Mouse (Mus musculus): ENCODE data around the gene Atg14. TPM values are rescaled to one million over a fixed set of nuclear protein-coding genes. Genes with fewer than 3 reads are reported as not detected.

Gene Atg14
- polyA plus RNA-seq, 1 experiment: 14.0 TPM

DNA sequence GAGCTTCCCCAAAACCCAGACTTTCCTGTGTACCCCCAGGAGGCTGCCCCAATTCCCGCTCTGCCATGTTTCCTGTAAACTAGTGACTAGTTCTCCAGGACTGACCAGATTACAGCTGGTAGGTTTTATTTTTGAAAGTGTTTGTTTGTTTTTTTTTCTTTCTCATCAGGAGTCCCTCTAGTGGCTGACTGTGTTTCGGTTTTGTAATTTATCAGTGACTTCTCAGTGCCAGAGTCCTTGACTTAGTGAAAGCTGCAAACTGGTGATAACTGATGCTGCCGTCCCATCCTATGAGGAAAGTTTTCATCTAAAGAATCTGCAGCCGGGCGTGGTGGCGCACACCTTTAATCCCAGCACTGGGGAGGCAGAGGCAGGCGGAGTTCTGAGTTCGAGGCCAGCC, 54.8 kb downstream of the Atg14 start:
- H3K4me1 ChIP-seq (ENCODE audit: control insufficient read depth, insufficient read depth, low read length): peaks cover 50% of the 10 kb centered on the region
- no peak overlapping the region for H3K4me3 ChIP-seq (ENCODE audit: insufficient read depth, low read length)
- peak overlapping the region; percentile 64 for H3K27ac ChIP-seq (ENCODE audit: insufficient read depth, low read depth, low read length)
- TF ChIP-seq POLR2A (IDR thresholded peaks at IDR 0.05; ENCODE audit: borderline replicate concordance, low read depth, low read length) (no peak), CTCF (IDR thresholded peaks at IDR 0.05; ENCODE audit: low read depth, low read length) (peak; percentile 32; the same call in 1 of the 2 replicates)

DNA sequence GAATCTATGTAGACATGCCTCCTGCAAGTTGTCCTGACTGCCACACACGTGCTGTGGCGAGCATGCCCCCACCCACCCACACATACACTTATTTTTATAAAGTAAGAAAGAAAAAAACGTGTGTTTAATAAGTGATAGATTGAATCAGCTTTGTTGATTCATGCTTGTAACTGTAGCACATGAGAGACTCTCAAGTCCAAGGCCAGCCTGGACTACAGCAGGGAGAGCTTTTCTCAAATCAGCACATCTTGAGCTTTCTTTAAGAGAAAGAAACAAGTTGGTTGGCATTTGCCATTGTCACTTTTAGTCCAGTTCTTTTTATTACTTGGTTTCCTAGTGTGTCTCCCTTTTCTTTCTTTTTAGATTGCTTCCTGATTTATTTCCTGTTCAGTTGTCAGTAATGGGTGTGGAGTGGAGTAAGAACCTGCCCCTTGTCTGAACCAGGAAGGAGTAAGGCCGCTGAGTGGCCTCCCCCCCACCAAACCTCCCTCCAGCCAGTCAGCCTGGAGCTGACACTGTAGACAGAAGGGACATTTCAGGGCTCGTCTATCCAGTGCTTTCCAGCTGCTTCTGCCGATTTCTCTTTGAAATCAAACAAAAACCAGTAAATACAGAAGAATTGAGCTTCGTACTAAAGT, 55.5 kb downstream of the Atg14 start:
- no peak for TF ChIP-seq POLR2A (IDR thresholded peaks at IDR 0.05; ENCODE audit: borderline replicate concordance, low read depth, low read length)
- TF ChIP-seq CTCF (IDR thresholded peaks at IDR 0.05; ENCODE audit: low read depth, low read length): no peak
- Histone ChIP-seq H3K4me1 (ENCODE audit: control insufficient read depth, insufficient read depth, low read length) (peaks cover 52% of the 10 kb centered on the region), H3K27ac (ENCODE audit: insufficient read depth, low read depth, low read length) (peak overlapping the region; percentile 74), H3K4me3 (ENCODE audit: insufficient read depth, low read length) (peak overlapping the region; percentile 9; the same call in 1 of the 2 replicates)

DNA sequence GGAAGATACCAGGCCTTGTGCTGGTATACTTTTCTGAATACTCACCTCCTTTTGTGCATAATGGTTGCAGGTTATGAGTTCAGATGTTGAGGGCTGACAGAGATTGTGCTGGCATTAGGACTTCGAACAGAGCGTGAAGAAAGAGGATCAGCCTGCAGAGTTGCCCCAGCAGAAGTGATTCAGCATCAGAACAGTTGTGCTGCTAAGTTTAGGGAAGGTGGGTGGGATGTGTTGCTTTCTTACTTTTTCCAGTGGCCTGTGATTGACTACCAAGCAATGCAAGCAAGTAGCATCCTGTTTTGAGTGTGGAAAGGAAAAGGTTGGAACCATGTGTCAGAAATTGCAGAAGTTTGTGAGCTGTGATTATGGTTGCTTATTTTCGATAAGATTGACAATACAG, 56.8 kb downstream of the Atg14 start:
- Histone ChIP-seq H3K4me3 (ENCODE audit: insufficient read depth, low read length) (no peak overlapping the region), H3K27ac (ENCODE audit: insufficient read depth, low read depth, low read length) (peak overlapping the region; percentile 19; the same call in 1 of the 2 replicates), H3K4me1 (ENCODE audit: control insufficient read depth, insufficient read depth, low read length) (peaks cover 45% of the 10 kb centered on the region)
- TF ChIP-seq CTCF (IDR thresholded peaks at IDR 0.05; ENCODE audit: low read depth, low read length) (no peak), POLR2A (IDR thresholded peaks at IDR 0.05; ENCODE audit: borderline replicate concordance, low read depth, low read length) (no peak)

DNA sequence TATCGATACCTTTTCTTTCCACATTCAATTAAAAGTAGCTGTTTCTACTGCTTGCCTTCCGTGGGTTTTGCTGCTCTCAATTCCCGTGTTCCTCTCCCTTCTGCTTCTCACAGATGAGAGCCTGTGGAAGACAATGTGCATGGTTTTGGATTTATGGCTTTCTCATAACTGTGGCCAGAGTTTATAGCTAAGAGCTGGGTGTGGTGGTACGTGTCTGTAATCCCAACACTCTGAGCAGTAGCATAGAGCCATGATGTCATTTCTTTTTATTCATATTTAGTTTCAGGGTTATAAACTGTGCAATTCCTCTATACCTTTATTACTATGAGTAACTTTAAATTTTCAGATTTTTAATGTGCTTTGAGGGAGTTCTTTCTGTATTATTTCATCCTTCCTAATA, 60.2 kb downstream of the Atg14 start:
- no peak overlapping the region for H3K27ac ChIP-seq (ENCODE audit: insufficient read depth, low read depth, low read length)
- TF ChIP-seq CTCF (IDR thresholded peaks at IDR 0.05; ENCODE audit: low read depth, low read length) (no peak), POLR2A (IDR thresholded peaks at IDR 0.05; ENCODE audit: borderline replicate concordance, low read depth, low read length) (no peak)

DNA sequence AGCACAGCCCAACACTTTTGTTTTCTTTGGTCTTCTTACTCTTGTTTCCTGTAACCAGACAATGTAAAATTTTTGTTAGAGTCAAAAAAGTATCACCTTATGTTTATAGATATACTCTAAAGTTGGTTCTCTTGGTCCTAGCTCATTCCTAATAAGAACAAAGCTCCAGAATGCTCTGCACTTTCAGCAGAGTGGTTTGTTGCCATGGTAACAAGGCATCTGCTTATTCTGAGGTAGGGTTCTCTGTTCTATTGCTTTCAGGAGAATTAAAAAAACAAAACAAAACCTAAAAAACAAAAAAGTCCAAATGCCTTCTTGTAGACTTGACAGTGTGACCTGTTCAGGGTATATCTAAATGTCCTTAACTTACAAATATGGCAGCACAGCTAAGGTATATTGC, 62.4 kb downstream of the Atg14 start:
- Histone ChIP-seq H3K27ac (ENCODE audit: insufficient read depth, low read depth, low read length) (no peak overlapping the region), H3K4me3 (ENCODE audit: insufficient read depth, low read length) (no peak overlapping the region), H3K4me1 (ENCODE audit: control insufficient read depth, insufficient read depth, low read length) (peaks cover 31% of the 10 kb centered on the region)
- TF ChIP-seq CTCF (IDR thresholded peaks at IDR 0.05; ENCODE audit: low read depth, low read length) (no peak), POLR2A (IDR thresholded peaks at IDR 0.05; ENCODE audit: borderline replicate concordance, low read depth, low read length) (no peak)

More for the DNA sequence above, 60.2 kb downstream of the Atg14 start:
- Histone ChIP-seq H3K4me1 (ENCODE audit: control insufficient read depth, insufficient read depth, low read length) (peaks cover 40% of the 10 kb centered on the region), H3K4me3 (ENCODE audit: insufficient read depth, low read length) (no peak overlapping the region)

DNA sequence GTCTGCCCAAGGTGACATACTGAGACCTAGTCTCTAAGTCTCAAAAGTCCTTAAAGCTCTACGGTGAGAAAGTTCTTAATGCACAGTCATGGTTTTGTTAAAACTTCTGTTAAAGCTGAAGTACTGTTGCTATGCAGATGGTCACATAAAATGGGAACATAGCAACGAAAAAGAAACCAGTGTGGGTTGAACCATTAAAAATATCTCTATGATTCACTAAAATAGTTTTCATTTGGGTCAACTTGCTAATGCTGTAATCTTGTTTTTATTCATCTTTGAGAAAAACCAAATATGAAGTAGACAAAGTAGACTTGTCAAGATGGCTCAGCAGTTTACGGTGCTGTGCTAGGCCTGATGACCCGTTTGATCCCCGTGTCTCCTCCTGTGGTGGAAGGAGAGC, 63.8 kb downstream of the Atg14 start:
- no peak overlapping the region for H3K27ac ChIP-seq (ENCODE audit: insufficient read depth, low read depth, low read length)
- peaks cover 29% of the 10 kb centered on the region for H3K4me1 ChIP-seq (ENCODE audit: control insufficient read depth, insufficient read depth, low read length)
- no peak for TF ChIP-seq POLR2A (IDR thresholded peaks at IDR 0.05; ENCODE audit: borderline replicate concordance, low read depth, low read length)
- no peak for TF ChIP-seq CTCF (IDR thresholded peaks at IDR 0.05; ENCODE audit: low read depth, low read length)
- H3K4me3 ChIP-seq (ENCODE audit: insufficient read depth, low read length): no peak overlapping the region

DNA sequence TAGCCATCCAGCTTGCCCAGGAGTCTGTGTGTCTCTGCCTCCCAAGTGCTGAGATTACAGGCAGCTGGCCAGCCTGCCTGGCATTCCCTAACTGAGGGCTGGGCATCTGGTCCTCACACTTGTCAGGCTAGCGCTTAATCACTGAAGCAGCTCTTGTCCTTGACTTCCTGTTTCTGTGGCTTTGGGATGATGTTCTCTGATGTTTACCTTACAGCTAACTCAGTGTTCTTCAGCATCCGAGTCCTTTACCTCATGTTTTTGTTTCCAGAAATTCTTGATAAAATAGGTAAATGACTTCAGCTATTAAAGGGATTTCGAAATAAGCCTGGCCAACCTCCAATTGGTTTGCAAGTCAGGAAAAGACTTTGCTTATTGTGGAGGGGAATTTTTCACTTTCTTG, 66.4 kb downstream of the Atg14 start:
- Histone ChIP-seq H3K4me3 (ENCODE audit: insufficient read depth, low read length) (no peak overlapping the region), H3K27ac (ENCODE audit: insufficient read depth, low read depth, low read length) (no peak overlapping the region), H3K4me1 (ENCODE audit: control insufficient read depth, insufficient read depth, low read length) (peaks cover 29% of the 10 kb centered on the region)
- TF ChIP-seq CTCF (IDR thresholded peaks at IDR 0.05; ENCODE audit: low read depth, low read length) (no peak), POLR2A (IDR thresholded peaks at IDR 0.05; ENCODE audit: borderline replicate concordance, low read depth, low read length) (no peak)

DNA sequence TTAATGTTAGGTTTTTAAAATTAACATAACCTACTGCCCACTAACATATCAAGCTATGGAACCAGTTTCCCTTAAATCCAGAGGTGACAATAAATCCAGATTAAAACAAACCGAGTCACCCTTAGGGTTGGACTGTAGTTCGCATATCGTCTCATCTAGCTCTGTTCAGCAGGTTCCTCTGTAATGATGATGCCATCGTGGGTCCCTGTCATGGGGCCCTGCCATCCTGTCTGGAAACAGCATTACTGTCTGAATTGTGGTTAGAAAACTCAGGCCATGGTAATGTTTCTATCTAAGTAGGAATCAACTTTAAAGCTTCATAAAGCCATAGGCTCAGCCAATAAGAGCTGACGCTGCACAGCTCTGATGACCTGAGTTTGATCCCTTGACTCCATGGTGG, 71.8 kb downstream of the Atg14 start:
- peaks cover 14% of the 10 kb centered on the region for H3K4me1 ChIP-seq (ENCODE audit: control insufficient read depth, insufficient read depth, low read length)
- H3K4me3 ChIP-seq (ENCODE audit: insufficient read depth, low read length): no peak overlapping the region
- no peak for TF ChIP-seq POLR2A (IDR thresholded peaks at IDR 0.05; ENCODE audit: borderline replicate concordance, low read depth, low read length)
- TF ChIP-seq CTCF (IDR thresholded peaks at IDR 0.05; ENCODE audit: low read depth, low read length): no peak
- no peak overlapping the region for H3K27ac ChIP-seq (ENCODE audit: insufficient read depth, low read depth, low read length)

DNA sequence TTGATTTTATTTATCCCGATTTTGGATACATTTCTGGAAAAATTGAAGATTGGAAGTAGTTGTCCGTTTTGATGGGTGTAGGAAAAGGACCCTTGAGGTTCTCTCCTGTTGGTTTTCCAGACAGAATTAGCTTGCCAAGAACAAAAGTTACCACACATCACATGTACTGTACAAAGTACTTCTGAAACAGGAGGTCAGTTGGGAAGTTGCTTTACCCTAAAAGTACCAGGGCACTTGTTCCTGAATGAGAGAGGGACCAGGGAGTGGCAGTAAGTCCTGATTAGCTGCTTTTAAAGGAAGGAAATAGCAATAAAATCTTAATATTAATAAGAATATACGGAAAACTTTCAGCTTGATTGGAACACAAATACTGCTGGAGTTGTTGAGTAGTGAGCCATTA, 73.3 kb downstream of the Atg14 start:
- H3K4me3 ChIP-seq (ENCODE audit: insufficient read depth, low read length): no peak overlapping the region
- H3K4me1 ChIP-seq (ENCODE audit: control insufficient read depth, insufficient read depth, low read length): peaks cover 15% of the 10 kb centered on the region
- no peak overlapping the region for H3K27ac ChIP-seq (ENCODE audit: insufficient read depth, low read depth, low read length)
- TF ChIP-seq POLR2A (IDR thresholded peaks at IDR 0.05; ENCODE audit: borderline replicate concordance, low read depth, low read length) (no peak), CTCF (IDR thresholded peaks at IDR 0.05; ENCODE audit: low read depth, low read length) (no peak)

DNA sequence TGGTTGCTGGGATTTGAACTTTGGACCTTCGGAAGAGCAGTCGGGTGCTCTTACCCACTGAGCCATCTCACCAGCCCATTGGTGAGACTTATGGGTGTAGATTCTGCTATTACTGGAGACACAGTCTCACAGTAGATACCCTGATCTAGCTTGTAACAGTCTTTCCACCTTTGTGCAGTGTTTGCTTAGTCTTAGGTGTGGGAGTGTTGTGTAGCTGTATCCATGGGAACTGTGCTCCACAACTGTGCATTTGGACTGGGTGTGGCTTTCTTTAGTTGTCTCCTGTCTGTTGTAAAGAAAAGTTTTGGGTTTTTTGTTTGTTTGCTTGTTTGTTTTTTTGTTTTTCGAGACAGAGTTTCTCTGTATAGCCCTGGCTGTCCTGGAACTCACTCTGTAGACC, 74.5 kb downstream of the Atg14 start:
- Histone ChIP-seq H3K4me3 (ENCODE audit: insufficient read depth, low read length) (no peak overlapping the region), H3K27ac (ENCODE audit: insufficient read depth, low read depth, low read length) (no peak overlapping the region), H3K4me1 (ENCODE audit: control insufficient read depth, insufficient read depth, low read length) (peaks cover 15% of the 10 kb centered on the region)
- TF ChIP-seq CTCF (IDR thresholded peaks at IDR 0.05; ENCODE audit: low read depth, low read length) (no peak), POLR2A (IDR thresholded peaks at IDR 0.05; ENCODE audit: borderline replicate concordance, low read depth, low read length) (no peak)
